Mouse (Mus musculus): ENCODE measurements around the gene Smo.
"Not testable (repeated sequence)": the region's sequence is repeated elsewhere in the genome, so short reads cannot be mapped to it uniquely, and the experiment has no call there.

Gene Smo

DNA sequence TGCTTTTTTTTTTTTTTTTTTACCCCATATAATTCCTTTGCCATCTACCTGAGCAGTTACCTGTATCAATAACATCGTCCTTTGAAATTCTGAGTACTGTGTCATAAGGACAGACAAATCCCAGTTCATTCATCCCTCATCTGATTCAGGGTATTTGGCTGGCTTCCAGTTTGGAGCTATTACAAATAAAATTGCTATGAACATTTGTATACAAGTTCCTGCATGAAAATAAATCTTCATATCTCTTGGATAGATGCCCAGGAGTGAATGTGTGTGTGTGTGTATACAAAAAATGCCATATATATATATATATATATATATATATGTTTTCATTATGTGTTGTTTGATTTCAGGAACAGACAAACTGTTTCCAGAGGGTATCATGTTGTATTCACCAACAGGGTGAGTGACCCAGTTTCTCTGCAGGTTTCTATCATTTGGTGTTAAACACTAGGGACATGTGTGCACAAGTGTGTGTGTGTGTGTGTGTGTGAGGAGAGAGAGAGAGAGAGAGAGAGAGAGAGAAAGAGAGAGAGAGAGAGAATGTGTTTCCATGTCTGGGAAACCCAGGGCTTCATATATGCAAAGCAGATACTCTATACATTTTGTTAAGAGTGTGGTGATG, 8.6 kb upstream of the Smo start:
- DNase-seq (ENCODE audit: extremely low spot score): no peak

DNA sequence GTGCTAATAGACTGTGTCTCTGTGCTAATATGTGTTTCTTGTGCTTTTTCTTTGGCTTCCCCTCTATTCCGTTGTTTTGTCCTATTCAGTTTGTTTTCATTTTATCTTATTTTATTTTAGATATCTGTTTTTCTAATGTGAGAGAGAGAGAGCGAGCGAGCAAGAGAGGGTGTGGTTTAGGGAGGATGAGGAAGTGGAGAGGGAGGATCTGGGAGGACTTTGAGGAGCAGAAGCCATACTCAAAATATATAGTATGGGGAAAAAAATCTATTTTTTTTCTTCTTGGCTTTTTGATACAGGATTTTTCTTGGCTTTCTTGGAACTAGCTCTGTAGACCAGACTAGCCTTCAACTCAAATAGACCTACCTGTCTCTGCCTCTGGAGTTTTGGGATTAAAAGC, 7.3 kb upstream of the Smo start:
- DNase-seq (ENCODE audit: extremely low spot score): no peak

GRCm38 (mm10) chr6:29729491-29729890, 5.8 kb upstream of the Smo start:
- DNase-seq (ENCODE audit: extremely low spot score): no peak

GRCm38 (mm10) chr6:29735689-29736451, 567 bp downstream of the Smo start:
- DNase-seq (ENCODE audit: extremely low spot score): peak; percentile 81

DNA sequence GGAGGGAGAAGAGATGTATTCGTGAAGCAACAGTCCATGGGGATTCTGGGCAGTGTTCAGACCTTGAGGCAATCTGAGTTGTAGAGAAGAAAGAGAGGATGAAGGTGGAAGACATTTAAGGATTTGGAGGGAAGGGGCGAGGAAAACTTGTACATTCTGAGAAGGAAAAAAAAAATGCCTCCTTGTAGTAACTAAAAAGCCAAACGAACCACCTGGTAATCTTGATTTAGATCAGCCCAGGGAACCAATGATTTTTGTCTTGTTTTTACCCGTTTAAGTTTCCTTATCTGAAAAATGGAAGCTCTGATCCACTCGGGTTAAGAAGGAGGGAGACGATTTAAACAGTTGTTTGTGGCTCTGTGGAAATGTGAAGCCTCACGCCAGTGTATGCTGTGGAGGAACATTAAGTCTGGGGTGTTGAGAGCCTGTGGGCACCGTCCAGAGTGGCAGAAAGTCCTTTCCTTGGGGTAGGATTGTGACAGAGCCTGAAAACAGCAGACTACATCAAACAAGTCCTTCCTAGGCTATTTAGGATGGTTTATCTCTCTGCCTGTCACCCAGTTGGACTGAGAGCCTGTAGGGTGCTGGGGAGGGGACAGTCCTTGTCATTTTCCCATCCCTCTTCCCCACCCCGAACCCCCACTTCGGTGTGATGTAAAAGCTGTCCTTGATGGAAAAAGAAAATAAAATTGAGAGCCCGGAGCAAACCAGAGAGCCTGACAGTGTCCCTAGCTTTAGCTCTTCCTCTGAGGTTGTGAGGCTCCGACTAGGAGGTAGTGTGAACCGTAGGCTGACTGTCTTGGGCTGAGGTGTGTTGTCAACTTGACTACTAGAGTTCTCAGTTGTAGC, 1.5 kb downstream of the Smo start:
- no peak for DNase-seq (ENCODE audit: extremely low spot score)

DNA sequence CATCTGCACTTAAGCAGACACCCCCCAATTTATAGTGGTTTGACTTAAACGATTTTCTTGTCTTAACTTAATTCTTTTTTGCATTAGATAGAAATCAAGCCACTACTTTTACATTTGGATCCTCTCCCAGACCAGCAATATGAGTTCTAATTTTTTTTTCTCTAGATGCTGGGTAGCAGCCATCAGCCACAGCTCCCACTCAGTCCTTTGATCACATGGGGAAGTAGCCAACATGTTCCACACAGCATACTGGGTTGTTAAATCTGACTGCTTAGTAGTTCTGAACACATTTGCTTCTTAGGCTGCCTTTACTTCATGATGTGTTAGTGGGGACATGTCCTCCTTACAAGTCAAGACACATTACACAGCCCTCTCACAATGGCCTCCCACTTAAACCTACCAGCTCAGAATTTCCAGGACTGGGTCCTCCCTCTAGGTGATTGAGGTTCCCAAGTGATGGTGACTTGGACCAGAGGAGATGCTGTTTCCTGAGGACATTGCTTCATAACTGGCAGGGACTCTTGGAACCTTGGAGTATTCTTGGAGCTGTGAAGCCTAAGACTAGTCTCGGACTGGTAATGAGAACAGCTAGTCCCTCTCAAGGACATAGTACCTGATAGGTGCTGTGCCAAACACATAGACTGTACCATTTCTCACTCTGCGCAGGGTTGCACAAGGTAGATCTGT, 16.3 kb downstream of the Smo start:
- DNase-seq (ENCODE audit: extremely low spot score): no peak

- DNase-seq (ENCODE audit: extremely low spot score): no peak
Measured at GRCm38 (mm10) chr6:29753336-29753735, 18.0 kb downstream of the Smo start.

GRCm38 (mm10) chr6:29756001-29756400, 20.7 kb downstream of the Smo start:
- DNase-seq (ENCODE audit: extremely low spot score): no peak

- no peak for DNase-seq (ENCODE audit: extremely low spot score)
Measured at GRCm38 (mm10) chr6:29756476-29756875, 21.2 kb downstream of the Smo start.

DNA sequence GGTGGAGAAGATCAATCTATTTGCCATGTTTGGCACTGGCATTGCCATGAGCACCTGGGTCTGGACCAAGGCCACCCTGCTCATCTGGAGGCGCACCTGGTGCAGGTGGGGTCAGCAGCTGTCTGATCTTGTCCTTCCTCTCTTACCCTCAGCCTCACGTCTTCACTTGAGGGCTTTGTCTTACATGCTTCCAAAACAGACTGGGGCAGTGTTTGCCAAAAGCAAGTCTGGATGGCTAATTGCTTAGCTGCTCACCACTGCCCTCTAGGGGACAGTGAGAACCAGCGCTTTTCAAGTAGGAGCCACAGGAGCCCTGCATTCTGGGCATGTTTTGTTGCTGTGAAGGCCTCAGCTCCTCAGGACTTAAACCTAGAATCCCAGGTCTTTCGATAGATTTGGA, 23.1 kb downstream of the Smo start:
- peak; percentile 66 for DNase-seq (ENCODE audit: extremely low spot score)

DNA sequence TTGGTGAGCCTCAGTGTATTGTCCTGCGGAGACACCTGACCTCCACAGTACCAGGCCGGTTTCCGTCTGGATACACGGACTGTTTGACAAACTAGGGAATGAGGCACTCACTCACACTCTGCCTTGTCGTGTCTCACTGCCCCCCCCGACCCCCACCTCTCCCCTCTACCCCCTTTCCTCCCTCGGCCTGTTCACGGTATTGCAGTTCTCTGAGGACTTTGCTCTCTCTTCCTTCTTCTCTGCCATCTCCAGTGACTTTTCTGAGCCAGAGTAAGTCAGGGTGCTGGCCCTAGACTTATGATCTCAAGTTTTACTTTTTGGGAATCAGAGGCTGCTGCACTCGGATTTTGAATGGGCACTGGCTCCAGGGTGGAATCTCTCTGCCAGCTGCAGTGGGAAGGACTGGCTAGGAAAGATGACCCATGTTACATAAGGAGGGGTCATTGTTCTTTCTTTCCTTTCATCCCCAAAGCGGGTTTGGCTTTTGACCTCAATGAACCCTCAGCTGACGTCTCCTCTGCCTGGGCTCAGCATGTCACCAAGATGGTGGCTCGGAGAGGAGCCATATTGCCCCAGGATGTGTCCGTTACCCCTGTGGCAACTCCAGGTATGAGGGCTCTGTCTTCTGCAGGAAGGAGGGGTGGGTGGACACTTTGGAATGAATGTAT, 23.8 kb downstream of the Smo start:
- DNase-seq (ENCODE audit: extremely low spot score): no peak

DNA sequence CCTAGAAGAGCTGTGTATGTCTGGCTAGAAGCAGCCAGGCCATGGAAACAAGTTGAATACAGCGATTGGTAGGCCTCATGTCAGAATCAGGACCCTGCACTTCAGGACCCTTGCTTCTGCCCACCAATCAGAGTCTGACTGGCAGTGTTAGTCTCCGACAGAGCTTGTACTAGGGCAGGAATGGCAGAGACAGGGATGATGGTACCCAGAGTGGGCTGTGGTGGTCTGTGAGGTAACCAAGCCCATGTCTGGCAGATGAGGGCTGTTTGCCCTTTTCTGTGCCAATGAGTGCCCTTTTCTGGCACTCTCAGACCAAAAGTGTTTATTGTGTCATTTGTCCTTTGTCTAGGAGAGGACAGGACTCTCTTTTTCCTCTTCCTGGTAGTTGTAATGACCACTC, 25.1 kb downstream of the Smo start:
- not testable (repeated sequence) for DNase-seq (ENCODE audit: extremely low spot score)

DNA sequence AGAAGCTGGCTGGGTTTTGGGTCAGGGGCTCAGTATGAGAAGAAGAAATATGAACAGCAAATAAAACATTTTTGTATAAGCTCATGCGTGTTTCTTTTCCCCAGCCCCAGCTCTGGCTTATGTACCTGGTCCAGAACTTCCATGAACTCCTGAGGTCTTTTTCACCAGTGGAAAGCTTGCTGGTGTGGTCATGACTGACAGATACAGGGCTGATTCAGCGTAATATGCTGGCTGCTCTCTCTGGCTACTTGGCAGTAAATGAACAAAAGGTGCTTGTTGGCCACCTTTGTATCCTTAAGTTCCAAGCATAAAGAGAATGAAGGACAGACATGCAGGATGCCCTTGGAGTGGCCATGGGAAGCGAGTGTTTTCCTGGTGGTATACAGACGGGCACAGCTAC, 26.0 kb downstream of the Smo start:
- DNase-seq (ENCODE audit: extremely low spot score): no peak

GRCm38 (mm10) chr6:29762524-29762923, 27.2 kb downstream of the Smo start:
- no peak for DNase-seq (ENCODE audit: extremely low spot score)

DNA sequence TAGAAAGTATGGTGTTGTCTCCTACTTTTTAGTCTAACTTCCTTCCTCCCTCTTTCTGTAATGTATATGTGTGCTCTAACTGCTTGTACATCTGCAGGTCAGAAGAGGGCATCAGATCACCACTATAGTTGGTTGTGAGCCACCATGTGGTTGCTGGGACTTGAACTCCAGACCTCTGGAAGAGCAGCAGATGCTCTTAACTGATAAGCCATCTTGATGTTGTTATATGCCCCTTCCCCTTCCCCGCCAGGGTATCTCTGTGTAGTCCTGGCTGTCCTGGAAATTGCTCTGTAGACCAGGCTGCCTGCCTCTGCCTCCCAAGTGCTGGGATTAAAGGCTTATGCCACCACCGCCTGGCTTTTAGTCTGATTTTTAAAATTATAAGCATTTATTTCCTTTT, 31.6 kb downstream of the Smo start:
- no peak for DNase-seq (ENCODE audit: extremely low spot score)

DNA sequence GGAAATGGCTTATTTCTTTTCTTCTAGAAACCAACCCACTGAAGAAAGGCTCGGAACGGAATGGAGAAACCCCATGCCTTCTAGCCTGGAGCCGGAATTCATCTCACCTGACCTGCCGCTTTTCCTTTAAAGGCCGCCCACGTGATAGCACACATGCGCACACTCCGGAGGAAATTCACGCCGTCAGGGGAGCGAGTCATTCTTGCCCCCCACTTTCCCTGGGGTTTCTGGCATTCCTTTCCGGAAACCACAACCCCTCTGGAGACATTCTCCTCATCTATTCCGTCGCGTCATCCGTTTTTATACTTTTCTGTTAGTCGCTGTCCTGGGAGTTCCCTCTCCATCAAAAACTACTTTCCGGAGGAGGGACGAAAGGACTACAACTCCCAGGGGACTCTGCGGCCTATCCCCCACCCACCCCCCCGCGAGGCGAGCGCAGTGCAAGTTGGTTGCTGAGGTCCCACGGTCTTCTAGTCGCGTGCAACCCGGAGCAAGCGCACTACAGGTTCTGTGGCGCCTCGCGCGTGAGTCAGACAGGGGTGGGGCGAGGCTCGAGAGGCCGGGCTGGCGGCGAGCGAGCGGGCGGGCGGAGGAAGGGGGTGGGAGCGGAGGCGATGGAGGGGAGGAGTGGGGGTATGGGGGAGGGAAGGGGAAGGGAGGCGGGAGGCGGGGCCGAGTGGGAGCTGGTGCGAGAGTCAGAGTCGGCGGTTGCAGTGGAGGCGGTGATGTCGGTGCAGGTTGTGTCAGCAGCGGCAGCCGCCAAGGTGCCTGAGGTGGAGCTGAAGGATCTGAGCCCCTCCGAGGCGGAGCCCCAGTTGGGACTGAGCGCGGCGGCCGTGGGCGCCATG, 32.7 kb downstream of the Smo start, which contains the start of gene Ahcyl2:
Ahcyl2 (plus strand) TSS at position 199 of the 848 bp plus-strand sequence.
- DNase-seq (ENCODE audit: extremely low spot score): peak; percentile 96

DNA sequence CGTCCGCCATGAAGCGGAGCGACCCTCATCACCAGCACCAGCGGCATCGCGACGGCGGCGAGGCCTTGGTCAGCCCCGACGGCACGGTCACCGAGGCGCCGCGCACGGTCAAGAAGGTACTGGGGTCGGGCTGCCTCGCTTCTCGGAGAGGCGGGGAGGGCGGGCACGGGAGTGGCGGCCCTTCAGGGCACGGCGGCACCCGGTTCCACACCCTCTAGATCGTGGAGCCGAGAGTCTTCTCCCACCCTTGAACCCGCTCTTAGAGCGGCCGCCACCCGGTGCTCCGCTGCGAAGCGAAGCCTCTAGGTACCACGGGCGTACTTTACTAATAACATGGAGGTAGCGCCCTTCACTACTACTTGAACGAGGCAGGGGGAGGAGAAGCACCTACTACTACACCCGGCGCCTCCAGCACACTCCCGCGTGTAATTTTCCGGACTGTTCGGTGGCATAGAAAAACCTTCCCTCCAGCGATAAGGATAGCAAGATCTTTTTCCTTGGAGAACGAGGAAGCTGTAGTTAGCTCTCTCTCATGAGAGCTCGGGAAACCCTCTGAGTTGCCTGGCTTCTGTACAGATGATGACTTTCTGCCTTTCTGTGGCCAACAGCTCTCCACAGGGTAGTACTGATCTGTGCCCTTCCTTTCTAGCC, 33.6 kb downstream of the Smo start:
- no peak for DNase-seq (ENCODE audit: extremely low spot score)

GRCm38 (mm10) chr6:29770672-29771321, 35.5 kb downstream of the Smo start:
- no peak for DNase-seq (ENCODE audit: extremely low spot score)

GRCm38 (mm10) chr6:29772236-29772635, 36.9 kb downstream of the Smo start:
- no peak for DNase-seq (ENCODE audit: extremely low spot score)

Measured in embryo, embryonic 9.5 days (tissue).